Mouse (Mus musculus) cerebellum, postnatal 14 days (tissue): ENCODE results near the gene Fam71e1.

ENCODE experiments used
- DNase-seq, 2 experiments: peaks; one replicate each; pipeline ENCODE4 v3.0.0; 2021; ENCODE audit warnings: mixed read lengths in 2 of 2

Gene Fam71e1

GRCm38 (mm10) chr7:44471880-44472557 lies 24.4 kb upstream of the Fam71e1 start:
- DNase-seq, result no peak

- no peak for DNase-seq
Observed at GRCm38 (mm10) chr7:44472558-44472885, 23.9 kb upstream of the Fam71e1 start.

GRCm38 (mm10) chr7:44472961-44473646 lies 23.3 kb upstream of the Fam71e1 start:
- DNase-seq, result peak in 1 of 2 experiments; percentile 40

- peak; percentile 47 to 64 for DNase-seq
Observed at GRCm38 (mm10) chr7:44474419-44474818, 22.0 kb upstream of the Fam71e1 start.

- peak in 1 of 2 experiments; percentile 14 for DNase-seq
Observed at GRCm38 (mm10) chr7:44475046-44475614, 21.3 kb upstream of the Fam71e1 start.

GRCm38 (mm10) chr7:44482836-44483435 lies 13.4 kb upstream of the Fam71e1 start:
- no peak for DNase-seq

GRCm38 (mm10) chr7:44484109-44484508 lies 12.3 kb upstream of the Fam71e1 start:
- no peak for DNase-seq

GRCm38 (mm10) chr7:44484841-44485571 lies 11.4 kb upstream of the Fam71e1 start:
- peak; percentile 91 to 93 for DNase-seq

GRCm38 (mm10) chr7:44485572-44486195 lies 10.7 kb upstream of the Fam71e1 start:
- no peak for DNase-seq

- DNase-seq, result no peak
Observed at GRCm38 (mm10) chr7:44486927-44487575, 9.3 kb upstream of the Fam71e1 start.

GRCm38 (mm10) chr7:44487936-44488335 lies 8.4 kb upstream of the Fam71e1 start:
- no peak for DNase-seq

- DNase-seq, result no peak
Observed at GRCm38 (mm10) chr7:44488545-44488944, 7.8 kb upstream of the Fam71e1 start.

GRCm38 (mm10) chr7:44490281-44490680 lies 6.1 kb upstream of the Fam71e1 start:
- no peak for DNase-seq

GRCm38 (mm10) chr7:44491391-44491790 lies 5.0 kb upstream of the Fam71e1 start:
- no peak for DNase-seq

- no peak for DNase-seq
Observed at GRCm38 (mm10) chr7:44492166-44492826, 4.1 kb upstream of the Fam71e1 start.

- no peak for DNase-seq
Observed at GRCm38 (mm10) chr7:44494681-44495080, 1.7 kb upstream of the Fam71e1 start.

GRCm38 (mm10) chr7:44495086-44495485 lies 1.3 kb upstream of the Fam71e1 start:
- peak in 1 of 2 experiments; percentile 34 for DNase-seq

- DNase-seq, result no peak
Observed at GRCm38 (mm10) chr7:44496771-44497109, 359 bp downstream of the Fam71e1 start.

GRCm38 (mm10) chr7:44497361-44498055 lies 1.1 kb downstream of the Fam71e1 start:
- peak in 1 of 2 experiments; percentile 36 for DNase-seq

GRCm38 (mm10) chr7:44498922-44499321 lies 2.5 kb downstream of the Fam71e1 start:
- no peak for DNase-seq

GRCm38 (mm10) chr7:44500046-44500445 lies 3.7 kb downstream of the Fam71e1 start:
- no peak for DNase-seq
